Mouse (Mus musculus) hindbrain, embryonic 16.5 days (tissue): ENCODE data around the gene Trpv6. TPM values are rescaled to one million over a fixed set of nuclear protein-coding genes. Genes with fewer than 3 reads are reported as not detected.
A peak's percentile ranks its signal among the peaks of the same experiment; 100 is the strongest.

Experiments
- ATAC-seq: fragments of 200-750 bp; cut with Nextera tagmentation; 2 replicates; pipeline ENCODE4 v1.8.0; 2017; ENCODE audit warnings: moderate TSS enrichment, moderate library complexity
- H3K27ac ChIP-seq: fragments of 300-500 bp; sonication (generic); 2 replicates; pipeline ENCODE4 v1.5.1; 2014; ENCODE audit warnings: low read depth, mild to moderate bottlenecking, control low read depth, low read length, moderate library complexity
- H3K27me3 ChIP-seq: fragments of 300-500 bp; sonication (generic); replicated peaks from 2 replicates; pipeline ENCODE4 v1.6.1; 2014; ENCODE audit warnings: low read length; ENCODE audit not compliant: control insufficient read depth, insufficient read depth
- H3K36me3 ChIP-seq: fragments of 300-500 bp; sonication (generic); 2 replicates; pipeline ENCODE4 v1.6.1; 2014; ENCODE audit warnings: mild to moderate bottlenecking, low read length, moderate library complexity, mixed read lengths; ENCODE audit not compliant: control insufficient read depth, insufficient read depth
- H3K4me1 ChIP-seq: fragments of 300-500 bp; sonication (generic); 2 replicates; pipeline ENCODE4 v1.6.1; 2014; ENCODE audit warnings: low read depth, low read length; ENCODE audit not compliant: control insufficient read depth, insufficient read depth
- H3K4me2 ChIP-seq: fragments of 300-500 bp; sonication (generic); 2 replicates; pipeline ENCODE4 v1.6.1; 2014; ENCODE audit warnings: mild to moderate bottlenecking, low read length, control low read depth, moderate library complexity
- H3K4me3 ChIP-seq: fragments of 300-500 bp; sonication (generic); 2 replicates; pipeline ENCODE4 v1.5.1; 2014; ENCODE audit warnings: mild to moderate bottlenecking, low read length, control low read depth, moderate library complexity
- H3K9ac ChIP-seq: fragments of 300-500 bp; sonication (generic); 2 replicates; pipeline ENCODE4 v1.6.1; 2014; ENCODE audit warnings: low read depth, mild to moderate bottlenecking, control low read depth, low read length, moderate library complexity
- H3K9me3 ChIP-seq: fragments of 300-500 bp; sonication (generic); 2 replicates; pipeline ENCODE4 v1.6.1; 2014; ENCODE audit warnings: mild to moderate bottlenecking, low read length, moderate library complexity; ENCODE audit not compliant: control insufficient read depth
- WGBS: fragments of 180-500 bp; shearing (Covaris S2); extraction: QIAGEN DNeasy Blood & Tissue Kit; methylation state at CpG from one replicate; pipeline ENCODE4 v1.1.7; 2014; 5-methylcytosine and 5-hydroxymethylcytosine counted together
- polyA plus RNA-seq: library from polyadenylated mRNA; unstranded; fragments of >200 nt; fragmentation: Nextera tagmentation; extraction: Ambion mirVana; gene quantifications from 2 replicates; pipeline ENCODE4 v1.2.1, GENCODE M21; 2015

The Trpv6 gene
- polyA plus RNA-seq, 1 experiment from 2014 or later, result 0.61 TPM

DNA sequence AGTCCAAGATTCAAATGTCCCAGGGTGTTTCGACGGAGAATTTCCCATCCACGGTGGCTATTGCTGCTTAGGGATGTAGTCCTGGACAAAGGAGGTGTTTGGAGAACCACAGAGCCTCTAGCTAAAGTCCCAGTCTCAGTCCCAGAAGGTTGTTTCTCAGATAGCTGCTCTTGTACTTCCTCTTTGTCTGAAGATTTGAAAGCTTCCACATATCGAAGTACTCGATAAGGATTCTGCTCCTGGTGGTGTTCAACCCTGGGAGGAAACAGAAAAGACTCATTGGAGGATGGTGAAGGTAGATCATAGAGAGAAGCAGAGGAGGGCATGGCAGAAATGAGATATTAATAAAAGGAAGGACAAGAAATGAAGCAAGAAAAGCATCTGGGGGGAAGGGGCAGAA, 17.0 kb upstream of the Trpv6 start:
- H3K4me2 ChIP-seq, result no peak overlapping the region
- no peaks in the 10 kb centered on the region for H3K36me3 ChIP-seq
- no peak overlapping the region for H3K27ac ChIP-seq
- no peaks in the 10 kb centered on the region for H3K4me1 ChIP-seq
- WGBS, result 99% methylated on average over 5 of the region's 5 CpGs
- H3K27me3 ChIP-seq, result no peaks in the 10 kb centered on the region
- no peak for ATAC-seq
- no peak overlapping the region for H3K4me3 ChIP-seq
- H3K9ac ChIP-seq, result no peak overlapping the region
- no peaks in the 10 kb centered on the region for H3K9me3 ChIP-seq

DNA sequence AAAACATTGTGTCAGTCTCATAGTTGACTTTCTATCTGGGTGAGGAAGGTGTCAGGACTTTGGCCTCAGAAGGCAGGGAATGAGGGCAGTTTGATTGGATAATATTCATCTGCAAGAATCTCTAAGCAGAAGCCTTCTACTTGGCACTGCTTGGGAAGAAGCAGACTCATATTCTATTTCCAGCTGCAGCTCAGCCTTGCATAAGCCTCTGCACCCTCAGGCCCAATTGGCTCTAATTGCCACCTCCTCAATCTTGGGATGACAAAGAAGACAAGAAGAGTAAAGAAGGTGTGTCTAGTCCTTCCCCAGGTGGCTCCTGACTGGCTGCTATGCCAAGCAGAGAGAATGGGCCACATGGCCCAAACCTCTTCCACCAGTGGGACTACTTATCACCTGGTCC, 10.5 kb upstream of the Trpv6 start:
- Histone ChIP-seq H3K4me1 (no peaks in the 10 kb centered on the region), H3K36me3 (no peaks in the 10 kb centered on the region), H3K9me3 (no peaks in the 10 kb centered on the region), H3K27ac (no peak overlapping the region), H3K9ac (no peak overlapping the region), H3K4me2 (no peak overlapping the region), H3K27me3 (no peaks in the 10 kb centered on the region), H3K4me3 (no peak overlapping the region)
- no peak for ATAC-seq

DNA sequence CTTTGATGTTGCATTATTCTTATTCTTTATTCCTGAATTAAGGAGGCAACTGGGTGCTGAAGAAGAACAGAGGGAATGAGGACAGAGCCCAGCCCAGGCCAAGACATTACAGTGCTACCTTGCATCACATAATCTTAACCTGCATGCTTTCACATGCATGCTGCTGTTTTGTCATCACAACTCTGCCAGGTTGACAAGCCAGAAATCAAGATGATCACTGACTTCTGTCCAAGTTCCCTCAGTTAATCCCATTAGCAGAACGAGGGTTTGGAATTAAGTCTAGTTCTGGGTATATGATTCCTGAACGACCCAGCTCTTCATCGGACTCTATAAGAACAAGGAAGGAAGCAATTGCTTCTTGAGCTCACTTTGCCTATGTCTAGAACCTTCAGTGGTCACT, 10.0 kb upstream of the Trpv6 start:
- no peaks in the 10 kb centered on the region for H3K27me3 ChIP-seq
- H3K9ac ChIP-seq, result no peak overlapping the region
- 80% methylated on average over 3 of the region's 3 CpGs for WGBS
- no peaks in the 10 kb centered on the region for H3K36me3 ChIP-seq
- no peak for ATAC-seq
- H3K4me1 ChIP-seq, result no peaks in the 10 kb centered on the region
- no peak overlapping the region for H3K27ac ChIP-seq
- H3K4me3 ChIP-seq, result no peak overlapping the region
- no peak overlapping the region for H3K4me2 ChIP-seq
- no peaks in the 10 kb centered on the region for H3K9me3 ChIP-seq

DNA sequence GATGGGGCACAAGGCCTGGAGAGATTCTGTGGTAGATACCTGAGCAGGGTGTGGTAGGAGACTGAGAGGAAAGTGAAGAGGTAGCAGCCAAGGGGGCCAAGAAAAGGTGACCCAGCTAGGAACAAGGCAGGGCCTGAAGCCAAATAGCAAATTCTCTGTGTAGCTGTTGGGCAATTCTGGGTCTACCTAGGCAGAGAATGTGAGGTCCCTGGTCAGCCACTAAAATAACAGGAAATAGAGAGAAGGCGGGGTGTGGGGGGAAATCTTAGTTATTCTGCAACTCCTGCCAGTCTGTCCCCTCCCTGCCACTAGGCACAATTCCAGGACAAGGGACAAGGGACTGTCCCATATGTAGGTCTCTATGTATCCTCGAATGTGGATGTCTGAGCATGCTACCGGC, 7.0 kb upstream of the Trpv6 start:
- H3K27ac ChIP-seq, result no peak overlapping the region

DNA sequence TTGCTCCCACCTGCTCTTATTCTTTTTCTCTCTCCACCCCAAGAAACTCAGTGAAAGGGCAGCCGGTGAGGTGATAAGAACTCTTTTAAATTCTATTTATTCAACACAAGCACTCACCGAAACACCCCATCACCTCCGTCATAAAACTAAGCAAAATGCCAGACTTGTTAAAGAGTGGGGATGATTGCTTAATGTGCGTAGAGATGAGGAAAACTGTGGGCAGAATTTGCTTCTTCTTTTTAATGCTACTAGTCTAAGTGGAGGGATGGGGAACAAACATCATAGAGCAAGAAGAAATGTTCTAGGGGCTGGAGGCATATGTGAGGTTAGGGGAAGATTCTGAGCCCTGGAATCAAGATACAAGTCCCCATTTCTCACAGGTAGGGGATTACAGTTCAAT, 6.6 kb upstream of the Trpv6 start:
- Histone ChIP-seq H3K27ac (no peak overlapping the region), H3K9me3 (no peaks in the 10 kb centered on the region), H3K4me1 (no peaks in the 10 kb centered on the region), H3K36me3 (no peaks in the 10 kb centered on the region), H3K4me3 (no peak overlapping the region), H3K27me3 (no peaks in the 10 kb centered on the region), H3K9ac (no peak overlapping the region), H3K4me2 (no peak overlapping the region)
- WGBS, result 89% methylated on average over 4 of the region's 4 CpGs
- ATAC-seq, result no peak

More for the DNA sequence above, 7.0 kb upstream of the Trpv6 start:
- no peaks in the 10 kb centered on the region for H3K27me3 ChIP-seq
- no peaks in the 10 kb centered on the region for H3K36me3 ChIP-seq
- no peak overlapping the region for H3K9ac ChIP-seq
- H3K9me3 ChIP-seq, result no peaks in the 10 kb centered on the region
- WGBS, result 89% methylated on average over 3 of the region's 3 CpGs
- H3K4me2 ChIP-seq, result no peak overlapping the region
- no peak for ATAC-seq
- H3K4me3 ChIP-seq, result no peak overlapping the region
- no peaks in the 10 kb centered on the region for H3K4me1 ChIP-seq

DNA sequence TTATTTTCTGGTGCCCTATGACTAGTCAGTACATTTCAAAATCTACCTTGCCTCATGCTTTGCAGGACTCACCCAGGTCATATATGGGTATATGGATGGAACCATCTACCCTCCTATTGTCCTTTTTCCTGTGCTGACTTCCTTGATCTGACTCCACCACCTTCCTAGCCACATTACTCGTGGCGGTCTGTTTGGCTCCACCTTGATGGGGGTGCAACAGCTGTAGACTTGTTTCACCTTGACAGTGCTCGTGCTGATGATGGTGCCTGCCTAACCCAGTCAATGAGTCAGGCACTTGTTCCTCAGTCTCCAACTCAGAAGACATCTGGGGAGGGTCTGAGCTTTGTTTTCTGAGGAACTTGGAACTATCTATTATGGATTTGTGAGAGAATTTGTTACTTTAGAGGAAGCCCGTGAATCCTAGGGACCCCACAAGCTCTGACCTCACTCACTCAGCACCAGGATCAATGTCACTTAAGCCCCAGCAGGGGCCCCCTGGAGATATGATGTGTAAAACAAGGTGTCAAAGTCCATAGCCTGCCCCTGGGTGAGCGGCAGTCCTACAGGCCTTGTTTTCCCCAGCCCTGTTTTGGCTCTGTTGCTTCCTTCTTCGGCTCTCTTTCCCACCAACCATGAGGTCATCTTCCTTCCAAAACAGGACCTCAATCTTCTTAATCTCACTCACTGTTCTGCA, 5.1 kb upstream of the Trpv6 start:
- WGBS, result 85% methylated on average over 6 of the region's 6 CpGs
- no peak overlapping the region for H3K4me3 ChIP-seq
- no peak overlapping the region for H3K9ac ChIP-seq

DNA sequence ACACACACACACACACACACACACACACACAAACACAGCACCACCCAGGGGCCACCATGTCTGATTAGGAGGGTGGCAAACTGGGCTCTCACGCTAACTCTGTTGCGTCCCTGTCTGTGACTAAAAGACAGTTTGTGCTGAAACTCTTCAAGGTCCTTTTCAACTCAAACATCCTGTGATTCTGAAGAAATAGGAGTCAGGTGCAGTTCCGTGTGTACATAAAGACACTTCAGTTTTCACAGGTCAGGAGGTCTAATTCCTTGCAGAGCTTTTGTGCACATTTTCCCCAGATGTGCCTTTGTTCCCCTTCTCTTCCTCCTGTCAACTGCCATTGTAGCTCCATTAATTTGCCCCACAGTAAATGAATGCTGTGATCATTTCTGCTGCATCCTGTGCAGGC, 4.2 kb upstream of the Trpv6 start:
- Histone ChIP-seq H3K9ac (no peak overlapping the region), H3K27ac (no peak overlapping the region), H3K36me3 (no peaks in the 10 kb centered on the region), H3K4me2 (no peak overlapping the region), H3K4me3 (no peak overlapping the region), H3K27me3 (no peaks in the 10 kb centered on the region), H3K4me1 (no peaks in the 10 kb centered on the region), H3K9me3 (no peaks in the 10 kb centered on the region)
- 52% methylated on average over 3 of the region's 3 CpGs for WGBS
- no peak for ATAC-seq

More for the DNA sequence above, 5.1 kb upstream of the Trpv6 start:
- Histone ChIP-seq H3K9me3 (no peaks in the 10 kb centered on the region), H3K27me3 (no peaks in the 10 kb centered on the region), H3K4me1 (no peaks in the 10 kb centered on the region), H3K27ac (no peak overlapping the region), H3K36me3 (no peaks in the 10 kb centered on the region), H3K4me2 (no peak overlapping the region)
- no peak for ATAC-seq

DNA sequence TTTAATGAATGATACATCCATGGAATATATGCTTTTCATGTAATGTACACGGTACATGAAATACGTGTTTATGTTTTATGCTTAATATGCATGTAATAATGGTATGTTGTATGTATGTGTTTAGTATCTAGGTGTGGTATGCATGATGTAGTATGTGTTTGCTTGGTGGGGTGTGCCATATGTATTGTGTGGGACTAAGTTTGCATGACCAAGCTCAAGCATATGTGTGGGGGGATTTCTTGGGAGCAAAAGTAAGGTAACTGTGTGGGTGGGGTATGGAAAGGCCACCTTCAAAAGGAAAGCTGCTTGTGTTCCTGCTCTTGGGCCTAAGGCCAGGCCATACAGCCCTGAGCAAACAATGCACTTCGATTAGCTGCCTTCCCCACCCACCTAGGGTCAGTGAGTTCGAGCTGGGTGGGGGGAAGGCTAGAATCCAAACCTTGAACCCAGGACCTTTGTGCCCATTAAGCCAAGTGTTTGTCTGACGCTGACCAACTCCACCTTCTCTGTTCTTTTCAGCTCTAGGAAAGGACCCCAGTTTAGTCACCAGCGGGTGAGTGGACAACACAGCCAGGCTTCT, 1.8 kb upstream of the Trpv6 start:
- Histone ChIP-seq H3K9ac (no peak overlapping the region), H3K27ac (no peak overlapping the region), H3K27me3 (no peaks in the 10 kb centered on the region), H3K4me2 (no peak overlapping the region), H3K36me3 (no peaks in the 10 kb centered on the region), H3K9me3 (no peaks in the 10 kb centered on the region), H3K4me3 (no peak overlapping the region), H3K4me1 (no peaks in the 10 kb centered on the region)
- WGBS, result 85% methylated on average over 6 of the region's 6 CpGs
- no peak for ATAC-seq

DNA sequence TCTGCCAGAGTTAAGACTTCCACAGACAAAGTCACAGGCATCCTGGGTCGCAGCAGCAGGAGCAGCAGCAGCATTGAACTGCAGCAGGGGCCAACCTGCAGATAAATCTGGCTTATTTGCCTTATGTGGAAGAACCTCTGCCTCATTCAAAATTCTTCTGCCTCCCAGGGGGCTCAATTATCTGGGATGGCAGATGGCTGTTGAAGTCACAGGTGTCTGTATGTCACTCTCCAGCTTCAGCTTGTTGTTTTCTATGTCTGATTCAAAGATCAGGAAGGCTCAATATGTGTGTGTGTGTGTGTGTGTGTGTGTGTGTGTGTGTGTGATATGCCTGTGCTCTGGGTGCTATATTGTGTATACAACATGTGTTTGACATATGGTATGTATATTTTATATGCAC, 1.2 kb upstream of the Trpv6 start:
- WGBS, result 10% methylated on average over 1 of the region's 1 CpGs

More for the DNA sequence above, 1.2 kb upstream of the Trpv6 start:
- Histone ChIP-seq H3K27ac (no peak overlapping the region), H3K4me3 (no peak overlapping the region), H3K27me3 (no peaks in the 10 kb centered on the region), H3K9ac (no peak overlapping the region), H3K9me3 (no peaks in the 10 kb centered on the region), H3K4me2 (no peak overlapping the region), H3K36me3 (no peaks in the 10 kb centered on the region), H3K4me1 (no peaks in the 10 kb centered on the region)
- ATAC-seq, result peak; percentile 37; the same call in 1 of the 2 replicates
